Mouse (Mus musculus): ENCODE measurements around the gene Spata25.
"Not testable (repeated sequence)": the region's sequence is repeated elsewhere in the genome, so short reads cannot be mapped to it uniquely, and the experiment has no call there.

The Spata25 gene

GRCm38 (mm10) chr2:164828437-164828836 is at the start of gene Spata25:
TSS of gene Spata25 (minus strand) at chr2:164828537.
- DNase-seq (ENCODE audit: low read depth, low spot score): no peak

- not testable (repeated sequence) for DNase-seq (ENCODE audit: low read depth, low spot score)
Measured at GRCm38 (mm10) chr2:164877376-164878215, 49.3 kb upstream of the Spata25 start.

- DNase-seq (ENCODE audit: low read depth, low spot score): not testable (repeated sequence)
Measured at GRCm38 (mm10) chr2:164875648-164876047, 47.3 kb upstream of the Spata25 start.

GRCm38 (mm10) chr2:164874239-164874769 is 46.0 kb upstream of the Spata25 start:
- peak; percentile 60 for DNase-seq (ENCODE audit: low read depth, low spot score)

- DNase-seq (ENCODE audit: low read depth, low spot score): no peak
Measured at GRCm38 (mm10) chr2:164873621-164874020, 45.3 kb upstream of the Spata25 start.

GRCm38 (mm10) chr2:164871602-164872303 is 43.4 kb upstream of the Spata25 start:
- no peak for DNase-seq (ENCODE audit: low read depth, low spot score)

- DNase-seq (ENCODE audit: low read depth, low spot score): no peak
Measured at GRCm38 (mm10) chr2:164868491-164868890, 40.2 kb upstream of the Spata25 start.

- DNase-seq (ENCODE audit: low read depth, low spot score): no peak
Measured at GRCm38 (mm10) chr2:164867566-164867965, 39.2 kb upstream of the Spata25 start.

- DNase-seq (ENCODE audit: low read depth, low spot score): no peak
Measured at GRCm38 (mm10) chr2:164866741-164867551, 38.6 kb upstream of the Spata25 start.

- DNase-seq (ENCODE audit: low read depth, low spot score): no peak
Measured at GRCm38 (mm10) chr2:164864593-164864992, 36.3 kb upstream of the Spata25 start.

- not testable (repeated sequence) for DNase-seq (ENCODE audit: low read depth, low spot score)
Measured at GRCm38 (mm10) chr2:164863411-164863810, 35.1 kb upstream of the Spata25 start.

- peak; percentile 64 for DNase-seq (ENCODE audit: low read depth, low spot score)
Measured at GRCm38 (mm10) chr2:164862179-164862861, 34.0 kb upstream of the Spata25 start.

GRCm38 (mm10) chr2:164861094-164861493 is 32.8 kb upstream of the Spata25 start:
- no peak for DNase-seq (ENCODE audit: low read depth, low spot score)

- DNase-seq (ENCODE audit: low read depth, low spot score): no peak
Measured at GRCm38 (mm10) chr2:164859640-164860432, 31.5 kb upstream of the Spata25 start.

GRCm38 (mm10) chr2:164859155-164859554 is 30.8 kb upstream of the Spata25 start:
- DNase-seq (ENCODE audit: low read depth, low spot score): no peak

GRCm38 (mm10) chr2:164857842-164858553 is 29.7 kb upstream of the Spata25 start:
- no peak for DNase-seq (ENCODE audit: low read depth, low spot score)

GRCm38 (mm10) chr2:164857101-164857821 is 28.9 kb upstream of the Spata25 start, which contains the start of gene Pltp:
TSS of gene Pltp (minus strand) at chr2:164857711.
- DNase-seq (ENCODE audit: low read depth, low spot score): no peak

- DNase-seq (ENCODE audit: low read depth, low spot score): no peak
Measured at GRCm38 (mm10) chr2:164856309-164857100, 28.2 kb upstream of the Spata25 start.
